Mouse (Mus musculus) heart, postnatal 14 days (tissue): ENCODE results near the gene Ypel1. TPM values are rescaled to one million over a fixed set of nuclear protein-coding genes. Genes with fewer than 3 reads are reported as not detected.

Experiments
- microRNA-seq, 2 experiments: library from miRNA; unstranded; fragments of <30 nt; microRNA quantifications; one replicate each; pipeline ENCODE4 v1.2.0; 2021 to 2022
- total RNA-seq, 2 experiments: library from RNA; stranded (reverse); gene quantifications; 2 replicates each; pipeline ENCODE4 v1.2.3; 2021

Gene Ypel1
- total RNA-seq, 2 experiments from 2014 or later, result 2.9 to 3.3 TPM

Small RNAs within 50 kb of the gene (microRNA-seq; reads per million reads assigned to microRNA genes)
- 75.5 to 216 reads per million in 2 experiments for gene Mir130b
- gene Mir301b, result 0.36 to 3.8 reads per million in 2 experiments

Other genes starting within 250 kb of the Ypel1 start
- gene Spag6l, start 240.2 kb upstream of the Ypel1 start, total RNA-seq, result under 1 TPM in 1 of 2 experiments, not detected in 1; 0.45 TPM
- not detected for gene Igll1, start 205.7 kb upstream of the Ypel1 start, total RNA-seq
- 10 to 100 TPM; 36.8 TPM for gene Top3b, start 199.0 kb upstream of the Ypel1 start, total RNA-seq
- gene Vpreb1, start 198.9 kb upstream of the Ypel1 start, total RNA-seq, result under 1 TPM in 1 of 2 experiments, not detected in 1; 0.41 TPM
- 10 to 100 TPM; 33.4 to 35.7 TPM for gene Ppm1f, start 173.2 kb upstream of the Ypel1 start, total RNA-seq
- gene Mapk1, start 86.3 kb upstream of the Ypel1 start, total RNA-seq, result 100 to 1,000 TPM; 109 to 114 TPM
- 10 to 100 TPM; 42.4 to 43.1 TPM for gene Ppil2, start 41.6 kb downstream of the Ypel1 start, total RNA-seq
- gene 2610318N02Rik, start 55.5 kb downstream of the Ypel1 start, total RNA-seq, result 1 to 10 TPM in 1 of 2 experiments, not detected in 1; 2.4 TPM
- 1 to 10 TPM; 6.7 to 9.3 TPM for gene Sdf2l1, start 62.7 kb downstream of the Ypel1 start, total RNA-seq
- 1 to 10 TPM; 1.3 TPM for gene Ydjc, start 74.9 kb downstream of the Ypel1 start, total RNA-seq
- gene Ccdc116, start 77.5 kb downstream of the Ypel1 start, total RNA-seq, result under 1 TPM in 1 of 2 experiments, not detected in 1; 0.31 TPM
- gene Ube2l3, start 133.0 kb downstream of the Ypel1 start, total RNA-seq, result 100 to 1,000 TPM; 114 to 118 TPM
- gene Rimbp3, start 138.9 kb downstream of the Ypel1 start, total RNA-seq, result under 1 TPM; 0.05 to 0.07 TPM
- 1 to 10 TPM; 1.8 to 2.1 TPM for gene Hic2, start 163.9 kb downstream of the Ypel1 start, total RNA-seq
- 1 to 10 TPM; 2.7 to 3.9 TPM for gene Tmem191c, start 206.4 kb downstream of the Ypel1 start, total RNA-seq